Mouse (Mus musculus): ENCODE data around the gene Krt27. TPM values are rescaled to one million over a fixed set of nuclear protein-coding genes. Genes with fewer than 3 reads are reported as not detected.

Gene Krt27
- total and polyA plus RNA-seq, 3 experiments, result not detected

GRCm38 (mm10) chr11:99369853-99370451 is 19.0 kb upstream of the Krt27 start:
- Histone ChIP-seq H3K79me2 (replicated peaks; ENCODE audit: control insufficient read depth, extremely low read depth, insufficient read depth, poor library complexity, severe bottlenecking) (no peaks in the 10 kb centered on the region), H3K9me3 (replicated peaks; ENCODE audit: low read length) (no peaks in the 10 kb centered on the region), H3K27ac (ENCODE audit: insufficient read depth, low read depth) (peak overlapping the region; percentile 62), H3K4me3 (replicated peaks in 1 of 3; ENCODE audit: low read depth in 2 of 3, low read length in 2 of 3, poor library complexity in 1 of 3) (peak overlapping the region; percentile 1 to 37 (median 35)), H3K4me2 (ENCODE audit: insufficient read depth, low read depth, poor library complexity, severe bottlenecking) (peak overlapping the region; percentile 94), H3K9ac (ENCODE audit: insufficient read depth, low read depth) (peak overlapping the region; percentile 73), H3K4me1 (ENCODE audit: control insufficient read depth in 1 of 2, insufficient read depth in 2 of 2) (peaks cover 25 to 27% of the 10 kb centered on the region in 2 experiments), H3K27me3 (replicated peaks) (peaks cover 46% of the 10 kb centered on the region), H3K36me3 (replicated peaks in 1 of 2; ENCODE audit: control insufficient read depth in 1 of 2, insufficient read depth in 1 of 2, low read length in 1 of 2) (no peaks in the 10 kb centered on the region)
- dilution Hi-C loops (cut with MboI; ENCODE audit: extremely low pct_ligation_motif_present, extremely low pct_unique_long_range_greater_than_20kb, low sequenced_read_pairs) (no loop called here), in situ Hi-C loops (cut with MboI; ENCODE audit: low pct_ligation_motif_present, low pct_unique_long_range_greater_than_20kb, low sequenced_read_pairs) (no loop called here)
- peak; percentile 86 for TF ChIP-seq MEF2A (IDR thresholded peaks at IDR 0.05; ENCODE audit: borderline replicate concordance, low read depth, low read length)
- TF ChIP-seq MAX (IDR thresholded peaks at IDR 0.05; ENCODE audit: low read length), result peak; percentile 96
- TF ChIP-seq ELF1 (IDR thresholded peaks at IDR 0.05; ENCODE audit: low read depth, low read length), result peak; percentile 63; the same call in 1 of the 2 replicates
- peak; percentile 91 for TF ChIP-seq USF1 (IDR thresholded peaks at IDR 0.05; ENCODE audit: low read depth, low read length)
- TF ChIP-seq TCF12 (IDR thresholded peaks at IDR 0.05; ENCODE audit: low read depth, low read length), result peak; percentile 82
- 0 out of 2 replicates have a peak, but pooled peaks have one; percentile 68 for TF ChIP-seq KAT2A (IDR thresholded peaks at IDR 0.05; ENCODE audit: insufficient replicate concordance, low read length)
- TF ChIP-seq MYC (IDR thresholded peaks at IDR 0.05; ENCODE audit: low read depth, low read length), result peak; percentile 93
- no peak; the same call in 1 of the 2 replicates for TF ChIP-seq CHD2 (IDR thresholded peaks at IDR 0.05; ENCODE audit: low read length)
- TF ChIP-seq EP300 (IDR thresholded peaks at IDR 0.05; ENCODE audit: low read length), result peak; percentile 80
- no peak for TF ChIP-seq PAX5 (IDR thresholded peaks at IDR 0.05; ENCODE audit: low read length)
- peak; percentile 80 for TF ChIP-seq HCFC1 (IDR thresholded peaks at IDR 0.05; ENCODE audit: low read depth, low read length)
- TF ChIP-seq E2F4 (IDR thresholded peaks at IDR 0.05; ENCODE audit: insufficient replicate concordance, low read depth, low read length), result 0 out of 2 replicates have a peak, but pooled peaks have one; percentile 73
- TF ChIP-seq ZNF384 (IDR thresholded peaks at IDR 0.05; ENCODE audit: low read depth, low read length), result peak; percentile 30; the same call in 1 of the 2 replicates
- no peak for TF ChIP-seq ZC3H11A (IDR thresholded peaks at IDR 0.05; ENCODE audit: low read depth, low read length)
- TF ChIP-seq JUND (conservative IDR thresholded peaks at IDR 0.05; ENCODE audit: low read depth, low read length), result peak; percentile 66
- no peak for TF ChIP-seq MAZ (IDR thresholded peaks at IDR 0.05; ENCODE audit: low read depth, low read length)
- TF ChIP-seq NRF1 (IDR thresholded peaks at IDR 0.05; ENCODE audit: low read depth, low read length), result 0 out of 2 replicates have a peak, but pooled peaks have one; percentile 18
- no peak for TF ChIP-seq SMC3 (IDR thresholded peaks at IDR 0.05; ENCODE audit: low read depth, low read length)
- peak; percentile 72 for TF ChIP-seq SIN3A (IDR thresholded peaks at IDR 0.05; ENCODE audit: low read length)
- TF ChIP-seq CHD1 (IDR thresholded peaks at IDR 0.05; ENCODE audit: low read depth, low read length), result no peak
- peak; percentile 83 for TF ChIP-seq MAFK (IDR thresholded peaks at IDR 0.05; ENCODE audit: insufficient replicate concordance, low read length)
- peak; percentile 73; the same call in 1 of the 2 replicates for TF ChIP-seq RCOR1 (conservative IDR thresholded peaks at IDR 0.05; ENCODE audit: low read depth, low read length)
- TF ChIP-seq IRF4 (IDR thresholded peaks at IDR 0.05; ENCODE audit: low read depth, low read length), result peak; percentile 86
- peak; percentile 80 for TF ChIP-seq MXI1 (IDR thresholded peaks at IDR 0.05; ENCODE audit: low read depth, low read length)
- TF ChIP-seq UBTF (IDR thresholded peaks at IDR 0.05; ENCODE audit: low read depth, low read length), result no peak
- TF ChIP-seq TBP (conservative IDR thresholded peaks at IDR 0.05; ENCODE audit: low read depth, low read length), result peak; percentile 89
- TF ChIP-seq ZMIZ1 (IDR thresholded peaks at IDR 0.05; ENCODE audit: low read depth, low read length), result peak; percentile 48; the same call in 1 of the 2 replicates
- peak; percentile 100 for TF ChIP-seq BHLHE40 (IDR thresholded peaks at IDR 0.05; ENCODE audit: low read depth, low read length)
- TF ChIP-seq USF2 (conservative IDR thresholded peaks at IDR 0.05; ENCODE audit: low read depth, low read length), result peak; percentile 91
- peak; percentile 80 for TF ChIP-seq NELFE (IDR thresholded peaks at IDR 0.05; ENCODE audit: low read depth, low read length)
- TF ChIP-seq POLR2AphosphoS2 (IDR thresholded peaks at IDR 0.05; ENCODE audit: low read depth, low read length), result no peak; the same call in 1 of the 2 replicates
- peak; percentile 98 for TF ChIP-seq ETS1 (conservative IDR thresholded peaks at IDR 0.05; ENCODE audit: low read depth, low read length)
- TF ChIP-seq JUN (IDR thresholded peaks at IDR 0.05; ENCODE audit: insufficient read depth, low read depth, low read length), result peak; percentile 61
- peak; percentile 82 for TF ChIP-seq POLR2A (IDR thresholded peaks at IDR 0.05; ENCODE audit: low read depth, low read length)
- DNase-seq (ENCODE audit: extremely low read depth), result peak; percentile 98
